Mouse (Mus musculus) naive thymus-derived CD4-positive, alpha-beta T cell, adult 2 months (primary cell): Measurements from ENCODE around the gene Ucp3.
A peak's percentile ranks its signal among the peaks of the same experiment; 100 is the strongest.
"Not testable (repeated sequence)": the region's sequence is repeated elsewhere in the genome, so short reads cannot be mapped to it uniquely, and the experiment has no call there.

Experiments
- DNase-seq: peaks from one replicate; pipeline ENCODE4 v3.0.0-alpha.2; 2011; ENCODE audit warnings: low read depth

Gene Ucp3

GRCm38 (mm10) chr7:100473846-100474454 lies 1.2 kb downstream of the Ucp3 start:
- DNase-seq = no peak

GRCm38 (mm10) chr7:100474680-100475079 lies 1.9 kb downstream of the Ucp3 start:
- no peak for DNase-seq

GRCm38 (mm10) chr7:100479100-100479822 lies 6.5 kb downstream of the Ucp3 start:
- no peak for DNase-seq

- DNase-seq = no peak
Observed at GRCm38 (mm10) chr7:100479823-100480164, 7.0 kb downstream of the Ucp3 start.

GRCm38 (mm10) chr7:100480175-100480574 lies 7.4 kb downstream of the Ucp3 start:
- no peak for DNase-seq

GRCm38 (mm10) chr7:100482046-100482445 lies 9.3 kb downstream of the Ucp3 start:
- not testable (repeated sequence) for DNase-seq

- DNase-seq = no peak
Observed at GRCm38 (mm10) chr7:100484493-100484892, 11.7 kb downstream of the Ucp3 start.

- DNase-seq = no peak
Observed at GRCm38 (mm10) chr7:100487301-100487700, 14.5 kb downstream of the Ucp3 start.

- DNase-seq = no peak
Observed at GRCm38 (mm10) chr7:100488474-100489048, 15.8 kb downstream of the Ucp3 start.

- DNase-seq = peak; percentile 59
Observed at GRCm38 (mm10) chr7:100492391-100493116, 19.8 kb downstream of the Ucp3 start.

GRCm38 (mm10) chr7:100493117-100493483 lies 20.3 kb downstream of the Ucp3 start, which contains the start of gene Ucp2:
Ucp2 (plus strand) TSS chr7:100493337.
- DNase-seq = peak; percentile 97

- DNase-seq = peak; percentile 82
Observed at GRCm38 (mm10) chr7:100493484-100494414, 21.0 kb downstream of the Ucp3 start.

- peak; percentile 73 for DNase-seq
Observed at GRCm38 (mm10) chr7:100494415-100494831, 21.6 kb downstream of the Ucp3 start.

- DNase-seq = no peak
Observed at GRCm38 (mm10) chr7:100495042-100495441, 22.3 kb downstream of the Ucp3 start.

GRCm38 (mm10) chr7:100495581-100496251 lies 22.9 kb downstream of the Ucp3 start:
- peak; percentile 96 for DNase-seq

GRCm38 (mm10) chr7:100496371-100496770 lies 23.6 kb downstream of the Ucp3 start:
- DNase-seq = no peak

GRCm38 (mm10) chr7:100496791-100497190 lies 24.0 kb downstream of the Ucp3 start:
- DNase-seq = no peak

- DNase-seq = no peak
Observed at GRCm38 (mm10) chr7:100497402-100497801, 24.6 kb downstream of the Ucp3 start.

GRCm38 (mm10) chr7:100497982-100498381 lies 25.2 kb downstream of the Ucp3 start:
- peak; percentile 28 for DNase-seq

GRCm38 (mm10) chr7:100499465-100499864 lies 26.7 kb downstream of the Ucp3 start:
- no peak for DNase-seq
